Mouse (Mus musculus) liver, embryonic 16.5 days (tissue): ENCODE data around the gene Nodal. TPM values are rescaled to one million over a fixed set of nuclear protein-coding genes. Genes with fewer than 3 reads are reported as not detected.

Experiments
- ATAC-seq: fragments of 200-750 bp; cut with Nextera tagmentation; 2 replicates; pipeline ENCODE4 v1.8.0; 2017; ENCODE audit warnings: low read depth, mild to moderate bottlenecking, moderate number of reproducible peaks, moderate library complexity
- H3K27ac ChIP-seq: fragments of 300-500 bp; sonication (generic); 2 replicates; pipeline ENCODE4 v1.5.1; 2014; ENCODE audit warnings: mild to moderate bottlenecking, low read length
- H3K27me3 ChIP-seq: fragments of 300-500 bp; sonication (generic); 2 replicates; pipeline ENCODE4 v1.6.1; 2014; ENCODE audit warnings: low read depth, low read length, mixed read lengths; ENCODE audit not compliant: control insufficient read depth, insufficient read depth
- H3K36me3 ChIP-seq: fragments of 300-500 bp; sonication (generic); 2 replicates; pipeline ENCODE4 v1.6.1; 2014; ENCODE audit warnings: mild to moderate bottlenecking; ENCODE audit not compliant: control insufficient read depth, insufficient read depth
- H3K4me1 ChIP-seq: fragments of 300-500 bp; sonication (generic); 2 replicates; pipeline ENCODE4 v1.6.1; 2014; ENCODE audit warnings: low read depth, low read length, mixed read lengths; ENCODE audit not compliant: control insufficient read depth
- H3K4me2 ChIP-seq: fragments of 300-500 bp; sonication (generic); 2 replicates; pipeline ENCODE4 v1.6.1; 2014; ENCODE audit warnings: low read depth, low read length, mixed read lengths
- H3K4me3 ChIP-seq: fragments of 300-500 bp; sonication (generic); 2 replicates; pipeline ENCODE4 v1.5.1; 2014; ENCODE audit warnings: low read depth, mild to moderate bottlenecking, low read length
- H3K9ac ChIP-seq: fragments of 300-500 bp; sonication (generic); 2 replicates; pipeline ENCODE4 v1.6.1; 2014; ENCODE audit warnings: low read depth, low read length
- H3K9me3 ChIP-seq: fragments of 300-500 bp; sonication (generic); replicated peaks from 2 replicates; pipeline ENCODE4 v1.6.1; 2016; ENCODE audit warnings: low read length; ENCODE audit not compliant: control insufficient read depth
- WGBS: fragments of 180-500 bp; shearing (Covaris S2); extraction: QIAGEN DNeasy Blood & Tissue Kit; methylation state at CpG from one replicate; pipeline ENCODE4 v1.1.7; 2014; ENCODE audit not compliant: insufficient replicate concordance; 5-methylcytosine and 5-hydroxymethylcytosine counted together
- polyA plus RNA-seq: library from polyadenylated mRNA; unstranded; fragments of >200 nt; fragmentation: Nextera tagmentation; extraction: Ambion mirVana; gene quantifications from 2 replicates; pipeline ENCODE4 v1.2.1, GENCODE M21; 2015

The Nodal gene
- polyA plus RNA-seq, 1 experiment from 2014 or later, result 0.46 TPM

- 68% methylated on average over 5 of the region's 5 CpGs for WGBS
- Histone ChIP-seq H3K27ac (no peak overlapping the region), H3K9me3 (no peaks in the 10 kb centered on the region), H3K27me3 (peaks cover 37% of the 10 kb centered on the region), H3K4me1 (peaks cover 23% of the 10 kb centered on the region), H3K4me3 (no peak overlapping the region), H3K4me2 (no peak overlapping the region), H3K36me3 (no peaks in the 10 kb centered on the region), H3K9ac (no peak overlapping the region)
- no peak for ATAC-seq
Measured at GRCm38 (mm10) chr10:61378698-61379097, 39.1 kb upstream of the Nodal start.

- H3K27ac ChIP-seq, result no peak overlapping the region
- H3K4me3 ChIP-seq, result no peak overlapping the region
- H3K4me1 ChIP-seq, result peaks cover 23% of the 10 kb centered on the region
- H3K36me3 ChIP-seq, result no peaks in the 10 kb centered on the region
- no peak overlapping the region for H3K9ac ChIP-seq
- H3K27me3 ChIP-seq, result peaks cover 40% of the 10 kb centered on the region
- 77% methylated on average over 13 of the region's 13 CpGs for WGBS
- H3K9me3 ChIP-seq, result no peaks in the 10 kb centered on the region
- H3K4me2 ChIP-seq, result no peak overlapping the region
- ATAC-seq, result no peak
Measured at GRCm38 (mm10) chr10:61379340-61380040, 38.3 kb upstream of the Nodal start.

- 20% methylated on average over 9 of the region's 9 CpGs for WGBS
- Histone ChIP-seq H3K9me3 (no peaks in the 10 kb centered on the region), H3K9ac (no peak overlapping the region), H3K4me2 (no peak overlapping the region), H3K27ac (0 out of 2 replicates have a peak overlapping the region, but pooled peaks have one; percentile 4), H3K4me3 (no peak overlapping the region), H3K36me3 (no peaks in the 10 kb centered on the region), H3K4me1 (peaks cover 16% of the 10 kb centered on the region), H3K27me3 (peaks cover 40% of the 10 kb centered on the region)
- no peak for ATAC-seq
Measured at GRCm38 (mm10) chr10:61380186-61380585, 37.6 kb upstream of the Nodal start.

- Histone ChIP-seq H3K36me3 (no peaks in the 10 kb centered on the region), H3K27ac (no peak overlapping the region), H3K9ac (no peak overlapping the region), H3K27me3 (peaks cover 40% of the 10 kb centered on the region), H3K4me3 (peak overlapping the region; percentile 59), H3K4me2 (peak overlapping the region; percentile 70), H3K4me1 (peaks cover 13% of the 10 kb centered on the region), H3K9me3 (no peaks in the 10 kb centered on the region)
- WGBS, result 1% methylated on average over 8 of the region's 8 CpGs
- ATAC-seq, result 0 out of 2 replicates have a peak, but pooled peaks have one; percentile 7
Measured at GRCm38 (mm10) chr10:61381823-61382222, 35.9 kb upstream of the Nodal start.

GRCm38 (mm10) chr10:61382281-61382731, 35.5 kb upstream of the Nodal start:
- H3K27ac ChIP-seq, result no peak overlapping the region
- H3K36me3 ChIP-seq, result no peaks in the 10 kb centered on the region
- H3K9me3 ChIP-seq, result no peaks in the 10 kb centered on the region
- peak overlapping the region; percentile 70 for H3K4me2 ChIP-seq
- H3K4me1 ChIP-seq, result peaks cover 13% of the 10 kb centered on the region
- no peak overlapping the region; the same call in 1 of the 2 replicates for H3K9ac ChIP-seq
- 1% methylated on average over 8 of the region's 8 CpGs for WGBS
- peaks cover 40% of the 10 kb centered on the region for H3K27me3 ChIP-seq
- peak overlapping the region; percentile 59 for H3K4me3 ChIP-seq
- no peak for ATAC-seq

DNA sequence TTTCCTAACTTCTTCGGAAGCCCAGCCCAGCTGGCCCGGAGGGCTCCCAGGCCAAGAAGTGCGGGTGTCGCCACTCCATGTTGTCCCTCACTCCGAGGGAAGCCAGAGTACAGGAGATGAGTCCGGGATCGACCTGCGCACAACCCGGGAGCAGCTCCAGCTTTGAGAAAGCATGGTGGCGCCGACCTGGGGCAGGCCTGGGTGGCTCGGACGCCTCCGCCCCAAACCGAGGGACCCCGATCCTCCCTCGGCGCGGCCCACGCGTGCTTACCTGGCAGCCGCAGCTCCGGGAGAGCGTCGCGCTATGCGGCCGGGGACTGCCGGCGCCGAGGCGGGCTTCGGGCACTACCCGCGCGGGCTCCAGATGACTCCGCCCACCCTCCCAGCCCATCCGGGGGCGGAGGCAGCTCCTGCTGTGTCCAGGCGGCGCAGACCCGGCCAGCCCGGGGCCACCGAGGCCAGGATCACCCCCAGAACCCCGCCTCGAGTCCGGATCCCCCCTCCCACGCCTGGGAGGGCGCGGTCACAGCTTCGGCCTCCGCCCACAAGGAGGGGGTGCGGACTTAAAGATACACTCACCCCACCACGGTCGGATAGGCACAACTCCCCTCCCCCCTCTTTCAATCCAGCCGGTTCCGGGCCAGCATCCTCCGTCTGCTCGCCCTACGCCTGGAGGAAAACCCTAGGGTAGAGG, 34.6 kb upstream of the Nodal start, which contains the start of gene Pald1:
Gene Pald1 (minus strand): TSS at position 510 of the 694 bp plus-strand sequence.
- Histone ChIP-seq H3K36me3 (no peaks in the 10 kb centered on the region), H3K4me1 (peaks cover 13% of the 10 kb centered on the region), H3K4me2 (peak within 1 kb of the TSS; percentile 70), H3K27ac (no peak within 1 kb of the TSS), H3K9me3 (no peaks in the 10 kb centered on the region), H3K9ac (peak within 1 kb of the TSS; percentile 46), H3K27me3 (peaks cover 40% of the 10 kb centered on the region), H3K4me3 (peak within 1 kb of the TSS; percentile 59)
- ATAC-seq, result peak; percentile 81
- under 1% methylated on average over 59 of the region's 60 CpGs for WGBS

DNA sequence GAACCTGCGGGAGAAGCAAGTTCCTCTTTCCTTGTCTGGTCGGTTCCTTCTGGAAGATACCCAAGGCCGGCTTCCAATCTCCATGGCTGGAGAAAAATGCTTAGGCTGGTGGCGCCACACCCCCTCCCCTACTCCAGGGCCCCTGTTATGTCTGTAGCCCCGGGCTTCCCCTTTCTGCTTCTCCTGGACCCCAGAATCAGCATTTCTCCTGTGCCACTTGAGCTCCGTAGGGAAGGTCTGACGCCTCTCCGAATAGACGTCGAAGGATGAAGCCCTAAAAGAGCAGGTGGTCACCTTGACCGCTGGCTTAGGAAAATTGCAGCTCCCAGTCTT, 34.1 kb upstream of the Nodal start:
- no peak overlapping the region for H3K9ac ChIP-seq
- H3K4me2 ChIP-seq, result peak overlapping the region; percentile 70
- peak overlapping the region; percentile 59 for H3K4me3 ChIP-seq
- H3K4me1 ChIP-seq, result peaks cover 13% of the 10 kb centered on the region
- H3K9me3 ChIP-seq, result no peaks in the 10 kb centered on the region
- no peaks in the 10 kb centered on the region for H3K36me3 ChIP-seq
- no peak for ATAC-seq
- 12% methylated on average over 11 of the region's 11 CpGs for WGBS
- H3K27me3 ChIP-seq, result peaks cover 40% of the 10 kb centered on the region
- H3K27ac ChIP-seq, result no peak overlapping the region

GRCm38 (mm10) chr10:61385174-61385573, 32.6 kb upstream of the Nodal start:
- H3K4me3 ChIP-seq, result no peak overlapping the region
- WGBS, result 63% methylated on average over 6 of the region's 6 CpGs
- H3K9ac ChIP-seq, result no peak overlapping the region
- no peak for ATAC-seq
- no peaks in the 10 kb centered on the region for H3K9me3 ChIP-seq
- peaks cover 13% of the 10 kb centered on the region for H3K4me1 ChIP-seq
- H3K4me2 ChIP-seq, result no peak overlapping the region
- H3K36me3 ChIP-seq, result no peaks in the 10 kb centered on the region
- H3K27ac ChIP-seq, result no peak overlapping the region
- peaks cover 38% of the 10 kb centered on the region for H3K27me3 ChIP-seq

DNA sequence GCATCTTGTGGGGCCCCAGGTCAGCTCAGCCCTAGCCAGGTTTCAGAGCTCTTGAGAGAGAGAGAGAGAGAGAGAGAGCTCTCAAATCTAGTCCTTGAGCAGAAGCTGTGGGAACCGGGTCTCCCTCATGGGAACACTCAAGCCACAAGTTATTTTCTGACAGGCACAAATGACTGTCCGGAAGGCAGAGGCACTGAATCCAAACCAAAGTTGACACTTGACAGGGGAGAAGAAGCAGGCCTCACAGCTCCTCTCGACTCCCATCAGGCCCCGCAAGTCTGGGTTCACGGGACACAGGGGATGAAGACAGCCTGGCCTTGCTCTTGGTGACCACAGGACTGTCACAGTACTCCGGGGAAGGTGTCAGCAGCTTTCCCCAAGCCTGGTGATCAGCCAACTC, 31.5 kb upstream of the Nodal start:
- no peak overlapping the region for H3K4me3 ChIP-seq
- H3K36me3 ChIP-seq, result no peaks in the 10 kb centered on the region
- no peak overlapping the region for H3K4me2 ChIP-seq
- peaks cover 7% of the 10 kb centered on the region for H3K4me1 ChIP-seq
- no peak for ATAC-seq
- no peaks in the 10 kb centered on the region for H3K9me3 ChIP-seq
- no peak overlapping the region for H3K27ac ChIP-seq
- 37% methylated on average over 6 of the region's 6 CpGs for WGBS
- peaks cover 28% of the 10 kb centered on the region for H3K27me3 ChIP-seq
- no peak overlapping the region for H3K9ac ChIP-seq
